Mouse (Mus musculus) heart, postnatal 4 days (tissue): ENCODE measurements at regions not wholly inside any gene's neighbourhood (a gene's known extent, or its start where the extent isn't known, plus 50 kb on each side); places are given as distances from the start of the nearest gene placed in this dataset.

ENCODE experiments used
- DNase-seq: peaks from one replicate; pipeline ENCODE4 v3.0.0; 2021
- microRNA-seq, 2 experiments: library from miRNA; unstranded; fragments of <30 nt; microRNA quantifications; one replicate each; pipeline ENCODE4 v1.2.0; 2021 to 2022

DNA sequence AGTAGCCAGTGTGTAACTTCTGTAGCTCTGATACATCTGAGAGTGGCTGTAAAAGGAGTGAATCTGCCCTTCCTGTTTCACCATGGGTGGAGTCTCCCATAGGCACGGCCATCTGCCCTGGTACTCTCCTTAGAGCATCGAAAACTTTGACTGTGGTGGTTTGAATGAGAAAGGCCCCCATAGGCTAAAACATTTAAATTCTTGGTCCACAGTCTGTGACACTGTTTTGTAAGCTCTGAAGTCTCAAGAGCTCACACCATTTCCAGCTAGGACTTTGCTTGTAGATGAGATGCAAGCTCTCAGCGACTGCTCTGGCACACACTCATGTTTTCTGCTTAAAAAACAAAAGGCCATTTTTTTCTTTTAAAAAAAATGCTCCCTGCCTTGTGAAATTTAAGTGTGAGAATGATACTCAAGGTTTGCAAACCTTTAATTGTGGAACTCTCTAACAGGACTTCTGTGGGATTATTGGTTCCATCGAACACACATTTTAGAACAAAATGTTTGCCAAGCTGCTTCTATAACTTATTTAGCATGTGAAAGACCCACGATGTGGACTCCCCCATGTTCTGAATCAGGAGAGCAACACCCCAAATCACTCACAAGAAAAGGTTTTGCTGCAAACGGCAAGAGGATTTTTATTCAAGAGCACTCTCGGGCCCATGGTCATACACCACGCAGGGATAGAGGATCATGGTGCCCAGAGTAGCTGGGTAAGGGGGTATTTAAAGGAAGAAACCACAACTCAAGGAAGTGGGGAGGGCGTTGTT is 65.7 kb upstream of the Klf12 start:
- DNase-seq: no peak

DNA sequence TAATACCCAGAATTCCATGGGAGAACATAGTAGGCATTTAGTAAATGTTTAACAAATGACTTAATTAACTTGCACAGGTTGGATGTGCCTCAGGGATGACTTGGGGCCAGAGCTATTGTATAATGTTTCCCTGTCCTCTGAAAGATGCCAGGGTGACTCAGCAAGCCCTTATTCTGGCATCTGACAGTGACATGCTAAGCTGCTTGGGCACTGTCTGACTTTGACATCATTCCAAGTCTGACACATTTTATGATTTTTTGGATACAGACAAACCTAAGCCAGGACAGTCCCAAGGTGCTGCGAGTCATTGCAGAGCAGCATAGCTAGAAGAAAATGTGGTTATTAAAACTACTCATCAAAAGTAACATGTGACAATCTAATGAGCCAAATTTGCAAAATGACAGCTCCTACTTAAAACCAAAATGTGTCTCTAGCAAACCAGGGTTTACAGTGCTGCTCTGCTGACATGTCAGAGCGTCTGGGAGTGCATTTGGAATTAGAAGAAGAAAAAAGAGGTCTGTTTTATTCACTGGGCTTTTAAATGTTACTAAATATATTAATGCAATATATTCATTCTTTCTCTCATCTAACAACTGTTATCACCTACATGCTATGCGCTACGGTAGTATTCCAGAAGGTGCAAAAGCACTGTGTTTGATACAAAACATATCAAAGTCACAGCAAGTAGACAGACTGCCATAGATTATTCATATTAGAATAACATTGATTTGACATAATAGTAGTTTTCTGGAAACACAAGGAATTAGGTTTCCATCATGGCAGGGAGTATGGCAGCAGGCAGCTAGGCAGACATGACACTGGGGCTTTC is 64.1 kb upstream of the Klf12 start:
- DNase-seq: no peak

DNA sequence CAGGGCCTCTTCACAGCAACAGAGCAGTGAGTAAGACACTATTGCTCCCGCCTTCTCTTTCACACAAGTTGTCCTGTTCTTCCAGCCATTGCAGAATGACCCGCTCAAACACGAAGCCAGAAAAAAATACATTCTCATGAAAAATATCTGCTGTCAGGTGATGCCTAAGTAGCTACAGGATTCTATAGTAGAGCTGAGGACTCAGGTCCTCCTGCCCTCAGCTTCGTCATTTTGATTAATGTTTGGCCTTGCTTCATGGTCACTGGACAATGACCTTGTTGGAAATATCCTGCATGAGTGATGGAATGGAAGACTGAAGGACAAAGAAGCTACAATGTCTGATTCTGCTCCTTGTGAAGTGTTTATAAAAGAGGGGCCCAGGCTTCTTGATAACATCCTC is 52.4 kb upstream of the Klf12 start:
- no peak for DNase-seq

Small RNA genes lying in the stretch of these regions (microRNA-seq; reads per million reads assigned to microRNA genes)
- 0 reads per million in 2 experiments for gene Gm22401
